Mouse (Mus musculus): Measurements from ENCODE around the gene Gm20390. TPM values are rescaled to one million over a fixed set of nuclear protein-coding genes. Genes with fewer than 3 reads are reported as not detected.

Gene Gm20390
- polyA plus RNA-seq, 1 experiment from 2014 or later = 395 TPM

DNA sequence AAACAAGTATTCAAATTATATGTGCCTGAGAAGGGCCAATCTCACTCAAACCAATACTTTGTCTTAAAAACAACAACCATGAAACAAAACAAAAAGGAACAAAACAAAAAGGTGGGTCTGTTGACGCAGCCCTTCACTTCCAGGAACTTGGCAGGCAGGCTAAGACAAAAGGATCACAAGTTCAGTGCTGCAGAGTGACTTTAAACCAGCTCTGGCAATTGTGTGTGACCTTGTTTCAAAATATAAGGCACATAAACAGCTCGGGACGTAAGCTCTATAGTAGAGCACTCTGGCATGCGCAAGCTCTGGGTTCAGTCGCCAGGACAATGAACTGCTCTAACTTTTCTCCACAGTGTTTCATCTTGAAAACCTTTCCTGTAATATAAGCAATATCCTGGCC lies 4.9 kb upstream of the Gm20390 start:
- no peaks in the 10 kb centered on the region for H3K9me3 ChIP-seq (ENCODE audit: control insufficient read depth, low read length)
- ATAC-seq (ENCODE audit: insufficient read depth, low FRiP score, low TSS enrichment) (no peak), DNase-seq (ENCODE audit: low spot score) (no peak)
- H3K27me3 ChIP-seq (ENCODE audit: control insufficient read depth, insufficient read depth, low read length) = no peaks in the 10 kb centered on the region
- H3K4me1 ChIP-seq (ENCODE audit: control insufficient read depth, insufficient read depth, low read length) = peaks cover 4% of the 10 kb centered on the region; the same call in 1 of the 2 replicates
- no peaks in the 10 kb centered on the region for H3K36me3 ChIP-seq (ENCODE audit: control insufficient read depth, insufficient read depth, low read length)
- H3K9ac ChIP-seq (ENCODE audit: low read length) = no peak overlapping the region
- H3K4me2 ChIP-seq (ENCODE audit: low read depth) = no peak overlapping the region
- H3K4me3 ChIP-seq (ENCODE audit: low read depth, low read length) = no peak overlapping the region
- H3K27ac ChIP-seq (ENCODE audit: low read depth, low read length) = no peak overlapping the region
- 96% methylated on average over 5 of the region's 5 CpGs for WGBS

- Histone ChIP-seq H3K4me1 (ENCODE audit: control insufficient read depth, insufficient read depth, low read length) (peaks cover 9% of the 10 kb centered on the region; the same call in 1 of the 2 replicates), H3K27ac (ENCODE audit: low read depth, low read length) (no peak overlapping the region), H3K9ac (ENCODE audit: low read length) (no peak overlapping the region), H3K4me3 (ENCODE audit: low read depth, low read length) (no peak overlapping the region), H3K4me2 (ENCODE audit: low read depth) (no peak overlapping the region), H3K9me3 (ENCODE audit: control insufficient read depth, low read length) (no peaks in the 10 kb centered on the region), H3K27me3 (ENCODE audit: control insufficient read depth, insufficient read depth, low read length) (no peaks in the 10 kb centered on the region), H3K36me3 (ENCODE audit: control insufficient read depth, insufficient read depth, low read length) (peaks cover 8% of the 10 kb centered on the region; the same call in 1 of the 2 replicates)
- no peak for ATAC-seq (ENCODE audit: insufficient read depth, low FRiP score, low TSS enrichment)
- no peak for DNase-seq (ENCODE audit: low spot score)
- WGBS = 77% methylated on average over 1 of the region's 1 CpGs
Observed at GRCm38 (mm10) chr11:93969799-93970198, 1.7 kb upstream of the Gm20390 start.

DNA sequence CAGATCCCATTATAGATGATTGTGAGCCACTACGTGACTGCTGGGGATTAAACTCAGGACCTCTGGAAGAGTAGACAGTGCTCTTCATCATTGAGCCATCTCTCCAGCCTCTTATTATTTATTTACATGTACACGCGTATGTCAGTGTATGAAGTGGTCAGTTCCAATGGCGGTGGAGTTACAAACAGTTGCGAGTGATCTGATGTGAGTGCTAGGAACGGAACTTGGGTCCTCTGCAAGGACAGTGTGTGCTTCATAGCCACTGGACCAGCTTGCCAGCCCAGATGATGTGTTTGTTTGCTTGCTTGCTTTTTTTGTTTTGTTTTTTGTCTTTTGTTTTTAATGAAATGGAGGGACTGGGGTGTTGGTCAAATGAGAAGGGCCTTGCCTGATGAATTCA lies 1.1 kb upstream of the Gm20390 start:
- Histone ChIP-seq H3K36me3 (ENCODE audit: control insufficient read depth, insufficient read depth, low read length) (peaks cover 8% of the 10 kb centered on the region; the same call in 1 of the 2 replicates), H3K27ac (ENCODE audit: low read depth, low read length) (no peak overlapping the region), H3K4me2 (ENCODE audit: low read depth) (no peak overlapping the region), H3K4me1 (ENCODE audit: control insufficient read depth, insufficient read depth, low read length) (peaks cover 9% of the 10 kb centered on the region; the same call in 1 of the 2 replicates), H3K27me3 (ENCODE audit: control insufficient read depth, insufficient read depth, low read length) (no peaks in the 10 kb centered on the region), H3K9me3 (ENCODE audit: control insufficient read depth, low read length) (no peaks in the 10 kb centered on the region), H3K4me3 (ENCODE audit: low read depth, low read length) (no peak overlapping the region), H3K9ac (ENCODE audit: low read length) (no peak overlapping the region)
- DNase-seq (ENCODE audit: low spot score) (no peak), ATAC-seq (ENCODE audit: insufficient read depth, low FRiP score, low TSS enrichment) (no peak)
- 91% methylated on average over 6 of the region's 6 CpGs for whole genome bisulfite sequencing

GRCm38 (mm10) chr11:93968848-93969128 lies 695 bp upstream of the Gm20390 start:
- Histone ChIP-seq H3K27me3 (ENCODE audit: control insufficient read depth, insufficient read depth, low read length) (no peaks in the 10 kb centered on the region), H3K4me1 (ENCODE audit: control insufficient read depth, insufficient read depth, low read length) (peaks cover 9% of the 10 kb centered on the region; the same call in 1 of the 2 replicates), H3K9ac (ENCODE audit: low read length) (peak overlapping the region; percentile 33; the same call in 1 of the 2 replicates), H3K36me3 (ENCODE audit: control insufficient read depth, insufficient read depth, low read length) (peaks cover 8% of the 10 kb centered on the region; the same call in 1 of the 2 replicates), H3K4me2 (ENCODE audit: low read depth) (peak overlapping the region; percentile 35), H3K9me3 (ENCODE audit: control insufficient read depth, low read length) (no peaks in the 10 kb centered on the region), H3K27ac (ENCODE audit: low read depth, low read length) (no peak overlapping the region), H3K4me3 (ENCODE audit: low read depth, low read length) (peak overlapping the region; percentile 72)
- DNase-seq (ENCODE audit: low spot score) (no peak), ATAC-seq (ENCODE audit: insufficient read depth, low FRiP score, low TSS enrichment) (no peak)
- 53% methylated on average over 6 of the region's 6 CpGs for WGBS

DNA sequence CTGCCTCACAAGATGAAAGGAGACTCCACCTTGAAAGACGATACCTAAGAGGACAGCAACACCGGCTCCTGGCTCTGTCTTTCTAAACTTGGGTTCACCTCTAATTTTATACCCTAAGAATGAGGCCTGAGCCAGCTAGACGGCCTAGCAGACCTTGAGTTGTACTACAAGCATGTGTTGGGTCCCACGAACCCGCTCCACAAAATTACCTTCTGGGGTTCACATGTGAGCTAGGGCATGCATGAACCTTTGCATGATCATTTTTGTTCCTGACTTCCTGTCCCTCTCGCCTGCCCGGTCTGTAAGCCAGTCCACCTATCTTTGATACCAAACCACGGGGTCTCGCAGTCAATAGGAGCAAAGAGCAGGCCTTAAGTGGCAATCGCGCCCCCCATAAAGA lies 712 bp downstream of the Gm20390 start:
- no peaks in the 10 kb centered on the region for H3K27me3 ChIP-seq (ENCODE audit: control insufficient read depth, insufficient read depth, low read length)
- no peak for ATAC-seq (ENCODE audit: insufficient read depth, low FRiP score, low TSS enrichment)
- H3K36me3 ChIP-seq (ENCODE audit: control insufficient read depth, insufficient read depth, low read length) = peaks cover 17% of the 10 kb centered on the region
- no peaks in the 10 kb centered on the region for H3K9me3 ChIP-seq (ENCODE audit: control insufficient read depth, low read length)
- peak; percentile 31 for DNase-seq (ENCODE audit: low spot score)
- WGBS = 5% methylated on average over 11 of the region's 11 CpGs
- H3K4me1 ChIP-seq (ENCODE audit: control insufficient read depth, insufficient read depth, low read length) = peaks cover 9% of the 10 kb centered on the region; the same call in 1 of the 2 replicates
- peak overlapping the region; percentile 76 for H3K9ac ChIP-seq (ENCODE audit: low read length)
- H3K27ac ChIP-seq (ENCODE audit: low read depth, low read length) = peak overlapping the region; percentile 44
- H3K4me2 ChIP-seq (ENCODE audit: low read depth) = peak overlapping the region; percentile 80
- peak overlapping the region; percentile 72 for H3K4me3 ChIP-seq (ENCODE audit: low read depth, low read length)

GRCm38 (mm10) chr11:93965391-93965790 lies 2.7 kb downstream of the Gm20390 start:
- no peak for ATAC-seq (ENCODE audit: insufficient read depth, low FRiP score, low TSS enrichment)
- peaks cover 21% of the 10 kb centered on the region for H3K36me3 ChIP-seq (ENCODE audit: control insufficient read depth, insufficient read depth, low read length)

DNA sequence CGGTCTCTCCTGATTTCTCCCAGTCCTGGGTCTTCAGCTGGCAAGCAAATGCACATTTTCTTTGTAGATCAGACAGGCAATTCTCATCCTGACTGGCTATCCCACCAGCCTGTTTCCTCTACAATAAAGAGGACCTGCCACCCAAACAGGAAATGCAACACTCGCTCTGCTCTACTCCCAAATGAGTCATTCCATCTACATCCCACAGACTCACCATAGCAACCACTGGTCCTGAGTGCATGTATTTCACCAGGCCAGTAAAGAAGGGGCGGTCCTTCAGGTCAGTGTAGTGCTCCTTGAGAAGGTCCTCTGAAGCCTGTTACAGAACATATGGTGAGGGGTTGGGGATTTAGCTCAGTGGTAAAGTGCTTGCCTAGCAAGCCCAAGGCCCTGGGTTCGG lies 5.1 kb downstream of the Gm20390 start:
- no peak for DNase-seq (ENCODE audit: low spot score)
- WGBS = 86% methylated on average over 4 of the region's 4 CpGs

More at GRCm38 (mm10) chr11:93965391-93965790, 2.7 kb downstream of the Gm20390 start:
- 94% methylated on average over 6 of the region's 6 CpGs for WGBS
- Histone ChIP-seq H3K4me3 (ENCODE audit: low read depth, low read length) (no peak overlapping the region), H3K27ac (ENCODE audit: low read depth, low read length) (no peak overlapping the region), H3K9me3 (ENCODE audit: control insufficient read depth, low read length) (no peaks in the 10 kb centered on the region), H3K4me2 (ENCODE audit: low read depth) (no peak overlapping the region), H3K4me1 (ENCODE audit: control insufficient read depth, insufficient read depth, low read length) (peaks cover 9% of the 10 kb centered on the region; the same call in 1 of the 2 replicates), H3K27me3 (ENCODE audit: control insufficient read depth, insufficient read depth, low read length) (no peaks in the 10 kb centered on the region), H3K9ac (ENCODE audit: low read length) (no peak overlapping the region)
- no peak for DNase-seq (ENCODE audit: low spot score)

DNA sequence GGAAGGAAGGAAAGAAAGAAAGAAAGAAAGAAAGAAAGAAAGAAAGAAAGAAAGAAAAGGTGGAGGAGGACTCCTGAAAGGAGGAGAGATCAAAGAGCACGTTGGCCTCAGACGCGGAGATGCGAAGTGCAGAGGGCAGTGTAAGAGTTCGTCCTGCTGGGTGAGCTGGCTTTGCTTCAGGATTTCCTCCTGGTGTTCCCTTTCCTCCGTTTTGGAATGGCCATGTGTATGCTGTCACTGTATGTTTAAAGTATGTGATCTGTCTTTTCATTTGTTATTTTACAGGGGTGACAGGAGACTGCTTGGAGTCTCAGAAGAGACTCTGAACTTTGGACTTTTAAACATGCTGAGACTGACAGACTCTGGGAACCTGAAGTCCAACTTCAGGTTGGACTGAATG lies 6.6 kb downstream of the Gm20390 start:
- Histone ChIP-seq H3K9ac (ENCODE audit: low read length) (no peak overlapping the region), H3K4me1 (ENCODE audit: control insufficient read depth, insufficient read depth, low read length) (no peaks in the 10 kb centered on the region; the same call in 1 of the 2 replicates), H3K36me3 (ENCODE audit: control insufficient read depth, insufficient read depth, low read length) (peaks cover 30% of the 10 kb centered on the region), H3K4me3 (ENCODE audit: low read depth, low read length) (no peak overlapping the region), H3K4me2 (ENCODE audit: low read depth) (no peak overlapping the region), H3K27me3 (ENCODE audit: control insufficient read depth, insufficient read depth, low read length) (no peaks in the 10 kb centered on the region), H3K9me3 (ENCODE audit: control insufficient read depth, low read length) (no peaks in the 10 kb centered on the region), H3K27ac (ENCODE audit: low read depth, low read length) (no peak overlapping the region)
- 96% methylated on average over 6 of the region's 6 CpGs for WGBS
- ATAC-seq (ENCODE audit: insufficient read depth, low FRiP score, low TSS enrichment) (no peak), DNase-seq (ENCODE audit: low spot score) (no peak)

More for the DNA sequence above, 5.1 kb downstream of the Gm20390 start:
- Histone ChIP-seq H3K27ac (ENCODE audit: low read depth, low read length) (no peak overlapping the region), H3K9ac (ENCODE audit: low read length) (no peak overlapping the region), H3K4me3 (ENCODE audit: low read depth, low read length) (no peak overlapping the region), H3K36me3 (ENCODE audit: control insufficient read depth, insufficient read depth, low read length) (peaks cover 27% of the 10 kb centered on the region), H3K4me1 (ENCODE audit: control insufficient read depth, insufficient read depth, low read length) (peaks cover 6% of the 10 kb centered on the region; the same call in 1 of the 2 replicates), H3K4me2 (ENCODE audit: low read depth) (no peak overlapping the region), H3K9me3 (ENCODE audit: control insufficient read depth, low read length) (no peaks in the 10 kb centered on the region), H3K27me3 (ENCODE audit: control insufficient read depth, insufficient read depth, low read length) (no peaks in the 10 kb centered on the region)
- no peak for ATAC-seq (ENCODE audit: insufficient read depth, low FRiP score, low TSS enrichment)

DNA sequence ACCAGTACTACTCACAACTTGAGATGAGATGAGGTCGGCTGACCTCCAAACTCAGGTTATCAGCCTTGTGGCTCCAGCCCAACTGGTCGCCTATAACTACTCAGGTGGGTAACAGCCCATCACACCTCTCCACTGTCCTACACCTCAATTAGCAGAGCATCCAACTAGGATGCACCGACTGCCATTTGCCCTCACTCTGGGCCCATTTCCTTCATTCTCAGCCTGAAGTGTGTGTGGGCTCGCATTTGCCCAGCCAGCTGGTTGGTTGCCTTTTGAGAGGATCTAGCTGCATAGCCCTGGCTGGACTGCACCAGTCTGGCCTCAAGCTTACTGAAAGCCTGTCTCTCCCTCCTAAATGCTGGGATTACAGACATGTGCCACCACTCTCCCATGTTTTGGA lies 10.3 kb downstream of the Gm20390 start:
- ATAC-seq (ENCODE audit: insufficient read depth, low FRiP score, low TSS enrichment) (no peak), DNase-seq (ENCODE audit: low spot score) (no peak)
- no peak overlapping the region for H3K4me3 ChIP-seq (ENCODE audit: low read depth, low read length)
- no peak overlapping the region for H3K9ac ChIP-seq (ENCODE audit: low read length)
- no peak overlapping the region for H3K4me2 ChIP-seq (ENCODE audit: low read depth)
- peaks cover 13% of the 10 kb centered on the region for H3K36me3 ChIP-seq (ENCODE audit: control insufficient read depth, insufficient read depth, low read length)
- WGBS = 77% methylated on average over 4 of the region's 4 CpGs
- H3K27ac ChIP-seq (ENCODE audit: low read depth, low read length) = no peak overlapping the region
- no peaks in the 10 kb centered on the region for H3K9me3 ChIP-seq (ENCODE audit: control insufficient read depth, low read length)
- H3K27me3 ChIP-seq (ENCODE audit: control insufficient read depth, insufficient read depth, low read length) = no peaks in the 10 kb centered on the region
- H3K4me1 ChIP-seq (ENCODE audit: control insufficient read depth, insufficient read depth, low read length) = peaks cover 6% of the 10 kb centered on the region; the same call in 1 of the 2 replicates
